Mouse (Mus musculus) embryonic facial prominence, embryonic 14.5 days (tissue): ENCODE results near the gene Ulk4. TPM values are rescaled to one million over a fixed set of nuclear protein-coding genes. Genes with fewer than 3 reads are reported as not detected.
"Not testable (repeated sequence)": the region's sequence is repeated elsewhere in the genome, so short reads cannot be mapped to it uniquely, and the experiment has no call there.

Source experiments
- ATAC-seq: fragments of 200-750 bp; cut with Nextera tagmentation; 2 replicates; pipeline ENCODE4 v1.8.0; 2017; ENCODE audit warnings: low read depth, moderate number of reproducible peaks, moderate TSS enrichment
- DNase-seq: peaks from one replicate; pipeline ENCODE4 v3.0.0-alpha.2; 2015; ENCODE audit warnings: low spot score
- H3K27ac ChIP-seq: fragments of 300-500 bp; sonication (generic); replicated peaks from 2 replicates; pipeline ENCODE4 v1.5.1; 2014; ENCODE audit warnings: low read depth, mild to moderate bottlenecking, low read length, moderate library complexity
- H3K27me3 ChIP-seq: fragments of 300-500 bp; sonication (generic); replicated peaks from 2 replicates; pipeline ENCODE4 v1.6.1; 2014; ENCODE audit warnings: low read length; ENCODE audit not compliant: control insufficient read depth, insufficient read depth
- H3K36me3 ChIP-seq: fragments of 300-500 bp; sonication (generic); 2 replicates; pipeline ENCODE4 v1.6.1; 2014; ENCODE audit warnings: low read length, mixed read lengths; ENCODE audit not compliant: control insufficient read depth, insufficient read depth
- H3K4me1 ChIP-seq: fragments of 300-500 bp; sonication (generic); 2 replicates; pipeline ENCODE4 v1.6.1; 2014; ENCODE audit warnings: antibody characterized with exemption, low read length; ENCODE audit not compliant: control insufficient read depth, insufficient read depth
- H3K4me2 ChIP-seq: fragments of 300-500 bp; sonication (generic); 2 replicates; pipeline ENCODE4 v1.6.1; 2014; ENCODE audit warnings: low read depth, mild to moderate bottlenecking, low read length, moderate library complexity, mixed read lengths
- H3K4me3 ChIP-seq: fragments of 300-500 bp; sonication (generic); 2 replicates; pipeline ENCODE4 v1.5.1; 2014; ENCODE audit warnings: low read depth, mild to moderate bottlenecking, low read length
- H3K9ac ChIP-seq: fragments of 300-500 bp; sonication (generic); 2 replicates; pipeline ENCODE4 v1.6.1; 2014; ENCODE audit warnings: low read depth, mild to moderate bottlenecking, low read length, moderate library complexity, mixed read lengths
- H3K9me3 ChIP-seq: fragments of 300-500 bp; sonication (generic); 2 replicates; pipeline ENCODE4 v1.6.1; 2016; ENCODE audit warnings: low read length; ENCODE audit not compliant: control insufficient read depth
- WGBS: fragments of 180-500 bp; shearing (Covaris S2); extraction: QIAGEN DNeasy Blood & Tissue Kit; methylation state at CpG from one replicate; pipeline ENCODE4 v1.1.7; 2014; 5-methylcytosine and 5-hydroxymethylcytosine counted together
- microRNA-seq: library from miRNA; unstranded; fragments of <30 nt; microRNA quantifications from one replicate; pipeline ENCODE4, GENCODE M21; 2016; ENCODE audit warnings: borderline number of aligned reads
- polyA plus RNA-seq: library from polyadenylated mRNA; unstranded; fragments of >200 nt; fragmentation: Nextera tagmentation; extraction: Ambion mirVana; gene quantifications from 2 replicates; pipeline ENCODE4 v1.2.1, GENCODE M21; 2014

Ulk4 gene
- polyA plus RNA-seq, 1 experiment from 2014 or later = 136 TPM

DNA sequence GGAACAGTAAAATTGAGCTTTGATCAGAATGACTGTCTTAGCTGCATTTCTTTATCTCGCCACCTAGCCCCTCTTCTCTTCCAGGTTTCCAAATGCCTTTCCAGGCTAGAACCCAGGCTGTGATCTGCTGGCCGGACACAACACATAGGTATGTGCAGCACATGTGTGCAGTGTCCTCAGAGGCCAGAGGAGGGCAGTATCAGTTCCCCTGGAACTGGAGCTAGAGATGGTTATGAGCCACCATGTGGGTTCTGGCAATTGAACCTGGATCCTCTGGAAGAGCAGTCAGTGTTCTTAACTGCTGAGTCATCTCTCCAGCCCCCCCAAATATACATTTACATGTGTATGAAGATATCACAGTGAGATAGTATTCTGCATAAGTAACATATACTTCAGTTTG, 359.4 kb downstream of the Ulk4 start:
- H3K27ac ChIP-seq, H3K4me3 ChIP-seq, ATAC-seq, H3K9ac ChIP-seq, H3K4me1 ChIP-seq, H3K36me3 ChIP-seq, H3K9me3 ChIP-seq, H3K4me2 ChIP-seq, DNase-seq, H3K27me3 ChIP-seq: not testable (repeated sequence)
- WGBS = 97% methylated on average over 2 of the region's 2 CpGs

DNA sequence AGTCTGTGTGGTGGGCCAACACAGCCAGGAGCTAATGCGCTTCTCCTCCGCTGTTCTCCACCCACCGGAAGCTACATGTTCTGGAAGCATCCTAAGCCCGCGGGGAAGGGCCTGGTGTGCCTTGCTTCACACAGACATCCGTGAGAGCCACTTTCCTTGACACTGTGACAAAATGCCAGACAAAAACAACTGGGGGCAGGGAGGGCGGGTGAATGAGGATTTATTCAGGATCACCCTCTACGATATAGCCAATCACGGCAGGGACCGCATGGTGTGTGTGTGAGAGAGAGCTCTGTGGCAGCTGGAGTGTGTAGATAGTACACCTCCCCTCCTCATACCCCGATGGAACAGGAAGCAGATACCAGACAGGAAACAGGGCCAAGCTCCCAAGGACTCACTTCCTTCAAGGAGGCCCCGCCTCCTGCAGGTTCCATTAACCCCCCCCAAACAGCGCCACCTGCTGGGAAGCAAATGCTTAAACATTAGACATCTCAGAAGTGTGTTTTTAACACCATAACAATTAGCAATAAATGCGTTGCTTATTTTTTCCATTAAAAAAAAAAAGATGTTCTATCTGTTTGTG, 362.0 kb downstream of the Ulk4 start:
- peaks cover 4% of the 10 kb centered on the region; the same call in 1 of the 2 replicates for H3K9me3 ChIP-seq
- H3K27me3 ChIP-seq = no peaks in the 10 kb centered on the region
- H3K4me1 ChIP-seq = peaks cover 4% of the 10 kb centered on the region; the same call in 1 of the 2 replicates
- ATAC-seq (no peak), DNase-seq (no peak)
- no peaks in the 10 kb centered on the region for H3K36me3 ChIP-seq
- no peak overlapping the region for H3K4me2 ChIP-seq
- no peak overlapping the region for H3K9ac ChIP-seq
- H3K4me3 ChIP-seq = no peak overlapping the region
- no peak overlapping the region for H3K27ac ChIP-seq
- 84% methylated on average over 14 of the region's 14 CpGs for WGBS

DNA sequence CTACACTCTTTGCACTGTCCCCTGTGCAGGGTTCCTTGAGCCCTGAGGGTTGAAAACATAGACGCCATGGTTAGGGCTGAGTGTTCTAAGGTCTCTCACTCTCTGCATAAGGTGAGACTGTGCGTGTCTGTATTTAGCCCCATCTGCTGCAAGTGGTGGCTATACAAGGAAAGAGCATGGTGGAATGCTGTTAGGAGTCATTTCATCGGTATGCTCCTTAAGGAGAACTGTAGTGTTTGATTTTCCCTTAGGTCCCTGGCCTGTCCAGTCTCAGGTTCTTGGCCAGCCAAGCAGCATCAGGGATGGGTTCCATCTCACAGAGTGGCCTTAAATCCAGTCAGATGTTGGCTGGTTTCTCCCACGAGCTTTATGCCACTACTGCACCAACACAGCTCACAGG, 362.6 kb downstream of the Ulk4 start:
- Histone ChIP-seq H3K9ac (no peak overlapping the region), H3K4me1 (peaks cover 4% of the 10 kb centered on the region; the same call in 1 of the 2 replicates), H3K36me3 (no peaks in the 10 kb centered on the region), H3K27ac (no peak overlapping the region), H3K4me3 (no peak overlapping the region), H3K27me3 (no peaks in the 10 kb centered on the region), H3K9me3 (peaks cover 4% of the 10 kb centered on the region; the same call in 1 of the 2 replicates), H3K4me2 (no peak overlapping the region)
- 77% methylated on average over 4 of the region's 4 CpGs for WGBS
- no peak for ATAC-seq
- DNase-seq = no peak

DNA sequence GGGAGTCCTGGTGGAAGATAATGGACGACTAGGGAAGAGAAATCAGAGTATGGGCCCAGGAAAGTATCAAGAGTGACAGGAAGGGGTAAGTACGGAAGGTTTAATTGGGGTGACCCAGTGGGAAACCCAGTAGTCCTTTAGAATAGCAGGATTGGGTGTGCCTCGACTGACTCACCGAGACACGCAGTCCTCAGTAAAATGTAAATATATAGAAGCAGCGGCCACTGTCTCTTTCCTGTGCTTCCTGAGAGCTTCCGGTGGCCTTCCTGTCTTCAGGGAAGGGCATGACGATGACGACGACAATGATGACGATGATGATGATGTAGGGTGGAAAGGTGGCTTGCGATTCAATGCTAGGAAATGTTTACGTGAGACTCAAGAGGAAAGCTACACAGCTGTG, 363.8 kb downstream of the Ulk4 start:
- no peak overlapping the region for H3K9ac ChIP-seq
- 81% methylated on average over 13 of the region's 13 CpGs for WGBS
- H3K4me3 ChIP-seq = no peak overlapping the region
- no peak overlapping the region for H3K4me2 ChIP-seq
- no peaks in the 10 kb centered on the region for H3K27me3 ChIP-seq
- peaks cover 4% of the 10 kb centered on the region; the same call in 1 of the 2 replicates for H3K9me3 ChIP-seq
- no peaks in the 10 kb centered on the region for H3K4me1 ChIP-seq
- DNase-seq (no peak), ATAC-seq (no peak)
- no peaks in the 10 kb centered on the region for H3K36me3 ChIP-seq
- no peak overlapping the region for H3K27ac ChIP-seq

DNA sequence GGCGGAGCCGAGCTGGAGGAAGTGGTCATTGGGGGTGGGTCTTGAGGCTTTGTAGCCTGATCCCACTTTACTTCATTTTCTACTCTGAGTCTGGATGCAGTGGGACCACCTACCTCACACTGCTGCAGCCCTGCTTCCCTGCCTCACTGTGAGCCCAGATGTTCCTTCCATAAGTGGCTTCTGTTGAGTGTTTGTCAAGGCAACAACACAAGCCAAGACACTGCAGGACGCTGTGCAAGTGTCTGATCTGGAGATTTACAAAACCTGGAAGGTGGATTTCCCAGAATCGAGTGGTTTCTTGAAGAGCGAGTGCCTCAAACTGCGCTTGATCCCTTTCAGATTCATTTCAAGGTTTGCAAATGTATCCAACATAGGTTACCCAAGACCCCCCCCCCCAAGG, 368.5 kb downstream of the Ulk4 start:
- Histone ChIP-seq H3K36me3 (no peaks in the 10 kb centered on the region), H3K4me3 (no peak overlapping the region), H3K27ac (no peak overlapping the region), H3K9me3 (no peaks in the 10 kb centered on the region), H3K4me2 (no peak overlapping the region), H3K9ac (no peak overlapping the region), H3K4me1 (no peaks in the 10 kb centered on the region), H3K27me3 (no peaks in the 10 kb centered on the region)
- ATAC-seq = no peak
- no peak for DNase-seq
- WGBS = 85% methylated on average over 6 of the region's 6 CpGs

Small RNAs within 50 kb of the gene (microRNA-seq; reads per million reads assigned to microRNA genes)
- gene Mir7090 = 0.83 reads per million

Other genes starting within 250 kb of the Ulk4 start
- gene Trak1, start 20.3 kb upstream of the Ulk4 start, polyA plus RNA-seq = 20.4 and 28.3 TPM in 2 replicates
- 8.6 and 9.0 TPM in 2 replicates for gene Cck, start 218.5 kb upstream of the Ulk4 start, polyA plus RNA-seq